Mouse (Mus musculus) small intestine, adult 2 months (tissue): Measurements from ENCODE around the gene Apmap. TPM values are rescaled to one million over a fixed set of nuclear protein-coding genes. Genes with fewer than 3 reads are reported as not detected.

ENCODE experiments used
- H3K27ac ChIP-seq: fragments of 200-500 bp; 2 replicates; pipeline ENCODE4 v1.5.1; 2012; ENCODE audit warnings: low read depth, low read length, control low read depth, inconsistent platforms; ENCODE audit not compliant: insufficient read depth
- H3K27me3 ChIP-seq: fragments of 200-500 bp; 2 replicates; pipeline ENCODE4 v1.6.1; 2012; ENCODE audit warnings: mild to moderate bottlenecking, moderate library complexity, low read length, inconsistent platforms; ENCODE audit not compliant: control insufficient read depth, insufficient read depth
- H3K36me3 ChIP-seq: fragments of 200-500 bp; 2 replicates; pipeline ENCODE4 v1.6.1; 2012; ENCODE audit warnings: mild to moderate bottlenecking, low read length, control low read depth, inconsistent platforms; ENCODE audit not compliant: control insufficient read depth, insufficient read depth
- H3K4me1 ChIP-seq: fragments of 200-500 bp; 2 replicates; pipeline ENCODE4 v1.6.1; 2012; ENCODE audit warnings: low read length, inconsistent platforms, mixed read lengths; ENCODE audit not compliant: control insufficient read depth, insufficient read depth, insufficient read length
- H3K4me3 ChIP-seq: fragments of 200-500 bp; 2 replicates; pipeline ENCODE4 v1.5.1; 2012; ENCODE audit warnings: low read depth, mild to moderate bottlenecking, control low read depth, inconsistent platforms, low read length, moderate library complexity
- CTCF ChIP-seq: fragments of 200-500 bp; IDR thresholded peaks from 2 replicates; pipeline ENCODE4 v1.5.1; 2012; ENCODE audit warnings: low read depth, mild to moderate bottlenecking, control low read depth, inconsistent platforms, low read length, moderate library complexity, mixed read lengths; ENCODE audit not compliant: insufficient replicate concordance, insufficient read length; ENCODE audit errors: extremely low read depth
- POLR2A ChIP-seq: fragments of 200-500 bp; IDR thresholded peaks from 2 replicates; pipeline ENCODE4 v1.6.1; 2012; ENCODE audit warnings: low read depth, mild to moderate bottlenecking, control low read depth, inconsistent platforms, low read length, moderate library complexity
- WGBS: fragments of 180-500 bp; shearing (Covaris S2); methylation state at CpG from one replicate; pipeline ENCODE4 v1.1.7; 2018; 5-methylcytosine and 5-hydroxymethylcytosine counted together
- polyA plus RNA-seq: library from polyadenylated mRNA; depleted of rRNA; stranded (reverse); fragments of >200 nt; gene quantifications from 2 replicates; pipeline ENCODE4 v1.2.3, GENCODE M21; 2012

The Apmap gene
- polyA plus RNA-seq, 1 experiment, result 37.7 TPM

DNA sequence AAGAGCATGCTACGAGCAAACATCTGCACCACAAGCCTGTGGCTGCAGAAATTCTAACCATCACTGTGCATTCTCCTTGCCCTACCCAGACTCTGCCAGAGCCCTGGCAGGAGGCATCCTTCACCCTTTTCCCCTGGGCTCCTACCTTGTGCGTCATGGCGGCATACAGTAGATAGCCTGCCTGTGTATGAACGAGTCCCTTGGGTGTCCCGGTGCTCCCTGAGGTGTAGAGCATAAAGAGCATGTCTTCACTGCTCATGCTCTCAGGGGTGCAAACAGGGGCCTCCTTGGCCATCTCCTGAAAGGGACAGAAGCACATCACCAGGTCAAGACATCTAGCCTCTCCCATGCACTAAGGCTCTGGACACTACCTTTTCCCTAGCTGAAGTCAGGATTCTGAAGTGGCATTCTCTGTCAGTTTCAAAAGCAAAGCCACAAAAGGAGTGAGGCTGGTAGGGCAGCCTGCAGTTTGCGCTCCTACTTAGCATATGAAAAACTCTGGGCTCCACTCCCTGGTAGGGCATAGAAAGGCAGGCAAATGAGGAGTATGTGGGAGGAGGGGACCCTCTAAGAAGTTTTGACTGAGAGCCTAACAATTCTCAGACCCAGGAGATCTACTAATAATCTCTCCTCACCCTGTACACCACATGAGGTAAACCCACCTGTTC is 29.5 kb upstream of the Apmap start:
- no peak overlapping the region for H3K4me3 ChIP-seq
- WGBS, result 79% methylated on average over 6 of the region's 6 CpGs
- H3K36me3 ChIP-seq, result peaks cover 20% of the 10 kb centered on the region
- H3K27ac ChIP-seq, result no peak overlapping the region
- no peaks in the 10 kb centered on the region; the same call in 1 of the 2 replicates for H3K4me1 ChIP-seq
- TF ChIP-seq POLR2A, result no peak
- no peak for TF ChIP-seq CTCF
- no peaks in the 10 kb centered on the region for H3K27me3 ChIP-seq

DNA sequence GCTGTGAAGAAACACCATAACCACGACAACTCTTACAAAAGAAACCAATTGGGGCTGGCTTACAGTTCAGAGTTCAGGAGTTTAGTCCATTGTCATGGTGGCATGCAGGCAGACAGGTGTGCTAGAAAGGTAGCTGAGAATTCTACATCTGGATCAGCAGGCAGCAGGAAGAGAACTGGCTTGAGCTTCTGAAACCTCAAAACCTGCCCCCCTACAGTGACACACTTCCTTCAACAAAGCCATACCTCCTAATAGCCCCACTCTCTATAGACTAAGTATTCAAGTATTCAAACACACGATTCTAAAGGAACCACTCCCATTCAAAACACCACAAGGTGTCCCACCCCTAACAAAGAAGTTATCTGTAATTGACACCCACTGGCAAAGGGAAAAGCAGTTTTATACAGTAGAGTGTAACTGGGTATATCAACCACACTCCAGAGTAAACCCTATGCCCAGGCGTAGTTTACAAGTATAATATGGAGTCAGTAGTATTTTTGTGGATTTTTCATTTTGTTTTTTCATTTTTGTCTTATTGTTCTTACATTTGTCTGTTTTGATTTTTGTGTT is 27.6 kb upstream of the Apmap start:
- Histone ChIP-seq H3K4me1 (no peaks in the 10 kb centered on the region; the same call in 1 of the 2 replicates), H3K27ac (no peak overlapping the region), H3K36me3 (peaks cover 25% of the 10 kb centered on the region), H3K4me3 (no peak overlapping the region), H3K27me3 (no peaks in the 10 kb centered on the region)
- WGBS, result 61% methylated on average over 3 of the region's 3 CpGs
- TF ChIP-seq POLR2A (no peak), CTCF (no peak)

DNA sequence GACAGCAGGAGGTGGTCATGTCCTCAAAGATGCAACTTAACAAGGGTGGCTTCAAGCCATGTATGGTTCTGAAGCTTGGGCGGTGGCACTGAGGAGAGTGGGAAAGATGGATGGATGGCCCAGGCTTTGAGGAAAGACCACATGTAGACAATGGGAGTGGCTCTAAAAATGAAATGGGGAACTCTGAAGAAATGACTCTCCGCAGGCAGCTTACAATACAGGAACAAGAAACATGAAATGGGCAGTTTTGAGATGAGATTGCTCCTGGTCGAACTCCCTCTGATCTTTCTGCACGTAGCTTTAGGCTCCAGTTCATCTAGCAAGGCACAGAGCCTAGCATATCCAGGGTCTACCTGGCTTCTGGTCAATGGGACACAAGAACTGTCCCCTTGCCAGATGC is 20.9 kb upstream of the Apmap start:
- Histone ChIP-seq H3K27ac (no peak overlapping the region), H3K4me1 (no peaks in the 10 kb centered on the region), H3K27me3 (no peaks in the 10 kb centered on the region), H3K36me3 (peaks cover 36% of the 10 kb centered on the region), H3K4me3 (no peak overlapping the region)
- TF ChIP-seq CTCF (no peak), POLR2A (no peak)
- 83% methylated on average over 4 of the region's 4 CpGs for WGBS

DNA sequence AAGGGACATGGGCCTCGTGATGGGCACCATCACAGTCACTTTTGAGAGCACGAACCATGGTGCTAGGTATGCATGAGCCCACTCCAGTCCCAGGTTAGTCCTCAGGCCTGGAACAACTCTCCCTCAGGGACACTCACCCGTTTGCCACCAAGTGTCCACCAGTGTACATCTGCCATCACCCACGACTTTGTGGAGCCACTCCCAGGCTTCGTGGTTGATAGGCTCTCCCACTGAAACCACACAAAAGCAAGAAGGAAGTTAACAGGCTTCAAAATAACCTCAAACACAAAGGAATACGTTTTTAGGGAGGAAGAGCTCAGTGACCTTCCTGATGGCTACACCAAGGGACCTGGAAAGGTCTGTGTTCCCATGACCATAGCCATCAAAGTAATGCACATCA is 18.8 kb upstream of the Apmap start:
- WGBS, result 63% methylated on average over 6 of the region's 6 CpGs
- Histone ChIP-seq H3K4me1 (no peaks in the 10 kb centered on the region), H3K36me3 (peaks cover 30% of the 10 kb centered on the region), H3K27me3 (no peaks in the 10 kb centered on the region), H3K4me3 (no peak overlapping the region), H3K27ac (no peak overlapping the region)
- TF ChIP-seq POLR2A (no peak), CTCF (no peak)

DNA sequence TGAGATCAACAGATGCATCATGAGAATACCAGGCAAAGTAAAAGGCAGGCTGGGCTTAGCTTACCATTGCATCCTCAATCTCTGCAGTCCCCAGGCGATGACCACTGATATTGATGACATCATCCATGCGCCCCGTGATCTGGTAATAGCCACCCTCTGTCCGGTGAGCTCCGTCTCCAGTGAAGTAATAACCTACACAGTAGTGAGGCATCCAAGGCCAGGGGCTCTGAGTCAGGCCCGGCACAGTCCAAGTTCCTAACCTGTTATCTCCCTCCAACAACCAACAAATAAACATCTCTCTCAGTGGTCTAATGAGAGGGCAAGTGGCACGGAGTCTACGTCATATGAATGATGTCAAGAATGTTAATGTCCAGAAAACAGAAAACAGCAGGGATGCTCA is 16.6 kb upstream of the Apmap start:
- Histone ChIP-seq H3K4me1 (no peaks in the 10 kb centered on the region), H3K36me3 (peaks cover 34% of the 10 kb centered on the region), H3K27ac (no peak overlapping the region), H3K4me3 (no peak overlapping the region), H3K27me3 (no peaks in the 10 kb centered on the region)
- no peak for TF ChIP-seq CTCF
- TF ChIP-seq POLR2A, result no peak
- WGBS, result 89% methylated on average over 8 of the region's 8 CpGs

DNA sequence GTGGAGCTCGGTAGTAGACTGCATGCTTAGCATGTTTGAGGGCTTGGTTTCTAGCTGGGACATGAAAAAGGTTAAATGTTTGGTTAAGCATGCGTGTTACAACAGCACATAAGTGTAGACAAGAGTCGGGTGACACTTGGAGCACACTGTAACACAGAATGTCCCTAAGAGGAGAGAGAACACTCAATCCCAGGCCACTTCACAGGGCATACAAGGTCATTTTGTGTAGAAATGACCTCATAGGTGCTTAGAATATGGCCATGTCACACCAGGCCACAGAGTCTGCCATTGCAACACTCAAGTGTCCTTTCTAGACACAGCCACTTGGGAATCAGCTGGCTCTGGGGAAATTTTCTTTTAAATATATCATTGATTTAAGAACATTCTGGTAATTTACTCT is 15.6 kb upstream of the Apmap start:
- no peak overlapping the region for H3K4me3 ChIP-seq
- no peak overlapping the region for H3K27ac ChIP-seq
- WGBS, result 93% methylated on average over 3 of the region's 3 CpGs
- peaks cover 42% of the 10 kb centered on the region for H3K36me3 ChIP-seq
- no peaks in the 10 kb centered on the region for H3K27me3 ChIP-seq
- no peaks in the 10 kb centered on the region for H3K4me1 ChIP-seq
- no peak for TF ChIP-seq CTCF
- TF ChIP-seq POLR2A, result no peak

DNA sequence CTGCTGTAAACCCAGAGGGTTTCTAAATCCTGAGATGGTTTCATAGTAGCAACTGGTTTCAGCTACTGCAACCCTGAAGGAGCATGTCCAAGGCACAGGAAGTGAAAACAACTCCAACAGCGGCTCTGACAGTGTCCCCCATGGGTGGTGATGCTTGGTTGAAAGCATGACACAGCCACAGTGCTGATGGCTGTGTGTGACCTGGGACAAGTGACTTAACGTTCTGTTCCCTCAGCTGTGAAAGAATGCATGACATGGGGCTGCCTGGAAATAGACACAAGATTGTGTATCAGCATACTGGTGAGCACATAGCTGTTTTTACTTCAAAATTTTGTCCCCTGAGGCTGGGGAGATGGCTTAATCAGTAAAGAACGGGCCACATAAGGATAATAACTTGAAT is 13.3 kb upstream of the Apmap start:
- peaks cover 39% of the 10 kb centered on the region for H3K36me3 ChIP-seq

More for the DNA sequence above, 13.3 kb upstream of the Apmap start:
- H3K4me1 ChIP-seq, result no peaks in the 10 kb centered on the region
- no peak overlapping the region for H3K27ac ChIP-seq
- H3K4me3 ChIP-seq, result no peak overlapping the region
- no peak for TF ChIP-seq CTCF
- 73% methylated on average over 3 of the region's 3 CpGs for WGBS
- H3K27me3 ChIP-seq, result no peaks in the 10 kb centered on the region
